Mouse (Mus musculus): ENCODE measurements around the gene U2af2.
"Not testable (repeated sequence)": the region's sequence is repeated elsewhere in the genome, so short reads cannot be mapped to it uniquely, and the experiment has no call there.

Gene U2af2

DNA sequence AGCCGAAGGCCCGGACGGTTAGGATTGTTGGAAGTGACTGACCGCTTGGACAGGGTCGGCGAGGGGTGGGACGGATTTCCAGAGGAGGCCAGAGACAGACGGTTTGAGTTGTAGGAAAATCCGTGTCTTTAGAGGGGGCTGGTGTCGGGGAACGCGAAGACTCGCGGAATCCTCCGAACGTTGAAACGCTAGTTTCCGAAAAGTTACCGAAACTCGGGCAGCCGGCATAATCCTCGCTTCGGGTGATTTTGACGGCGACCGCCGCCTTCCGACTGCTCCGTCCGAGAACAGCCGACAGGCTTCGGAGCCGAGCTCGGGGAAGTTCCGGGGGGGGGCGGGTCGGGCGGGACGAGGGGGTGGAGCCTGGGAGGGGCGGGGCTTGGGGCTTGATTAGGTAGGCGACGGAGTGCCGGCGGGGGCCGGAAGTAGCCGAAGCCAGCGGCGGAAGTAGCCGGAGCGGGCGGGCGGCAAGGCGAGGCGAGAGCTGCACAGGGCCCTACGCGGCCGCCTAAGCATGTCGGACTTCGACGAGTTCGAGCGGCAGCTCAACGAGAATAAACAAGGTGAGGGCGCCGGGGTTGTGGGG, at the start of gene U2af2:
Gene U2af2 (plus strand): TSS at position 370 of the 586 bp plus-strand sequence.
- DNase-seq (ENCODE audit: low spot score in 2 of 2) = peak; percentile 90 to 98

GRCm38 (mm10) chr7:5012681-5013513, 49.0 kb upstream of the U2af2 start:
- no peak for DNase-seq (ENCODE audit: low spot score in 2 of 2)

- DNase-seq (ENCODE audit: low spot score in 2 of 2) = peak; percentile 97
Observed at GRCm38 (mm10) chr7:5014251-5015117, 47.5 kb upstream of the U2af2 start, which contains the start of the genes Zfp524 and Fiz1. TSS of gene Zfp524 (plus strand) at chr7:5014415. TSS of gene Fiz1 (minus strand) at chr7:5014697.

DNA sequence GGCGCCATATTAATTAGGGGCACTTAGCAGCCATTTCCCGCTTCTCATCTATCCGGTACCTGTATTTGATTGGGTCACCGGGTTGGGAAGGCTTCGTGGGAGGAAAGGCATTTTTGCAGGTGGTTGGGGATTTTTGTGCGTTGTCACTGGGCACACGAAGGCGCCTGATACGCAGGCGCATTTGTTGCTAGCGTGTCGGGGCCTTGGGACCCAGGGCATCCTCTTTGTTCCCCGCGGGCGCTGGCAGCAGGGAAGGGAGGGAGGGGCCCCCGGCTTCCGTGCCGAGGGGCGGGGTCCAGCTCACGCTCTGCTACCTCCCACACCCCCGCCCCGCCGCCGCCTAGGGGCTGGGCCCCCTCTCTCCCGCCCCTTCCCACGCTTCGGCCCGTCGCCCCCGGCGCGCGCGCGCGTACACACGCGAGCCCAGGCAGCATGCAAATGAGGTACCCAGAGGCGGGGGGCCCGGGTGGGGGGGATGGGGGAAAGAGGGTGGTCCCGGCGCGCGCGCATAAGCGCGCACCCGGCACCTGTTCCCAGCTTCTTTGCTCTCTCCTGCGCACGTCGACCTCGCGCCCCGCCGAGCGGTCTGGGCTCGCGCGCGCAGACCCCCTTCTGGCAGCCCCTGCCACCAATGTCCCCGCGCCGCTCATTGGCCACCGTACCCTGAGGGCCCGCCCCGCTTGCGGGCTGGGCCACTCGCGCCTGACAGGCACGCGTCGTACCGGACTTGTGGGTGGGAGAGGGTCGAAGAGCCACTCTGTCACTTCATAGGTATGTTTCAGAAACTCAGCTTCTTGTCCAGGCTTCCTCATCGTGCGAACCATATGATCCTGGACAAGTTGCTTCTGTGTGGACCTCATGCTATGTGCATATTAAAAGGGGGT, 46.6 kb upstream of the U2af2 start, which contains the start of gene Gm44973:
Gene Gm44973 (plus strand): TSS at position 379 of the 884 bp plus-strand sequence.
- peak; percentile 86 to 92 for DNase-seq (ENCODE audit: low spot score in 2 of 2)

- no peak for DNase-seq (ENCODE audit: low spot score in 2 of 2)
Observed at GRCm38 (mm10) chr7:5016057-5016456, 45.9 kb upstream of the U2af2 start.

DNA sequence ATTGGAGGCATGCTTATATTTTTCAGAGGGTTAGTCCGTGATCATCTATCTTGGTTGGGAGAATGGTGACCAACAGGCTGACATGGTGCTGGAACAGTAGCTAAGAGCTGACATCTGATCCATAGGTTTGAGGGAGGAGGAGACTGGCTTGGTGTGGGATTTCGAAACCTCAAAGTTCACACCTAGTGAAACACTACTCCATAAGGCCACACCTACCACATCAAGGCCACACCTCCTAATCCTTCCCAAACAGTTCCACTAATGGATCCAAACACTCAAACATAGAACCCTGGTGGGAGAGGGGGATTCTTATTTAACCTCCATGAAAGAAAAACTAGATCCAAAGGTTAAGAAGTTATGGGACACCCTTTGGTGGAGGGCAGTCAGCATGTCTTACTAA, 45.0 kb upstream of the U2af2 start:
- no peak for DNase-seq (ENCODE audit: low spot score in 2 of 2)

DNA sequence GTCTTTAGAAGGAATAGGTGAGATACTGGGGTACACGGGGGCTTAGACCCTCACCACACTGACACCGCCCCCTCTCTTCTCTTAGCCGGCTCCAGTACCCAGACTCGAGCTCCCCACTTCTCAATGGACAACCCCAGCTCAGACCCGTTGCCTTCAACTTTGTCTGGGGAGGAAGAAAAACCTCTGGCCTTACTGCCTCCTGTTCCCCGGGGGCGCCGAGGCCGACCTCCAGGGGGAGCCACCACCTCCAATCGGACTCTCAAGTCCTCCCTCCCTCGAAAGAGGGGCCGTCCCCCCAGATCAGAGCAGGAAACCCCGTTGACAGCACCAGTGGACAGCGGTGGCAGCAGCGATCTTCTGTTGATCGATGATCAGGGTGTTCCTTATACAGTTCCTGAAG, 44.6 kb upstream of the U2af2 start:
- DNase-seq (ENCODE audit: low spot score in 2 of 2) = peak in 1 of 2 experiments; percentile 55

GRCm38 (mm10) chr7:5017931-5018330, 44.0 kb upstream of the U2af2 start:
- no peak for DNase-seq (ENCODE audit: low spot score in 2 of 2)

DNA sequence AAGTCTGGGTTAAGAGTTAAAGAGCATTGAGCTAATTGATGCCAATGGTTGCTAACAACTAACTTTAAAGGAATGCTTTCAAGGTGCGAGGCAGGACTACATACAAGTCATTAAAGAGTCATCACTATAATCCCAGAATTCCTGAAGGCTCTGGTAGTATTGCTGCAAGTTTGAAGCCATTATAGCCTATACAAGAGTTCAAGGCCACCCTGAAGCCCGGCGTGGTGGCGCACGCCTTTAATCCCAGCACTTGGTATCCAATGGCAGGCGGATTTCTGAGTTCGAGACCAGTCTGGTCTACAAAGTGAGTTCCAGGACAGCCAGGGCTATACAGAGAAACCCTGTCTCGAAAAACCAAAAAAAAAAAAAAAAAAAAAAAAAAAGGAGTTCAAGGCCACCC, 42.4 kb upstream of the U2af2 start:
- DNase-seq (ENCODE audit: low spot score in 2 of 2) = not testable (repeated sequence)

DNA sequence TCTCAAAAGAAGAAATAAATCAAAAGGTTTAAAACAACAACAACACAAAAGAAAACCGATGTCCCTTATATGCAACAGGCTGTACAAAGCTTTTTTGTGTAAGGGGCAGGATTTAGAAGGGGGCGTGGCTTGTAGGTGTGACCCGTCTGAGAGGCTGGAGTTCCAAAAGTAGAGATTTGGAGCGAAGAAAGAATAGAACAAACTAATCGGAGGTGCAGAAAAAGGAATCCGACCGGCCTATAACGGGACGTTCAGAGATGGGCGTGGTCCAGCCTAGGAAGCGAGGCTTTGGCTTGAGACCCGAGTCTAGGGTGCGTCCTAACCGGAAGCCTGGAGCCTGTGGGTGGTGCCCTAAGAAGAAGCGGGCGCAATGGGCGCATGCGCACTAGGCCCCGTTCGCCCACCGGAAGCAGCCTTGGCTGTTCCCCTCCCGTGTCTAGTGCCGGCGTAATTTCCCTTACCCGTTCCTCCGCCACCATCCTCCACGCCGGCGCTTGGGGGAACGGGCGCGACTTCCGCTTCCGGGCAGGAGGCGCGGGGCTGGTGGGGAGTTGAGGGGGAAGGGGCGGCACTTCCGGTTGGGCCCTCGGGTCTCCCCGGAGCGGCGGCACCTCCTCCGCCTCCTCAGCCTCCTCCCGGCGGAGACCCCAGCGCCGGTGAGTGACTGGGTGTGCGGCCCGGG, 41.8 kb upstream of the U2af2 start, which contains the start of the genes Zfp865 and Ccdc106:
Gene Zfp865 (plus strand): TSS at position 377 of the 682 bp plus-strand sequence.
Gene Ccdc106 (plus strand): TSS at position 554 of the 682 bp plus-strand sequence.
- peak; percentile 96 to 97 for DNase-seq (ENCODE audit: low spot score in 2 of 2)

DNA sequence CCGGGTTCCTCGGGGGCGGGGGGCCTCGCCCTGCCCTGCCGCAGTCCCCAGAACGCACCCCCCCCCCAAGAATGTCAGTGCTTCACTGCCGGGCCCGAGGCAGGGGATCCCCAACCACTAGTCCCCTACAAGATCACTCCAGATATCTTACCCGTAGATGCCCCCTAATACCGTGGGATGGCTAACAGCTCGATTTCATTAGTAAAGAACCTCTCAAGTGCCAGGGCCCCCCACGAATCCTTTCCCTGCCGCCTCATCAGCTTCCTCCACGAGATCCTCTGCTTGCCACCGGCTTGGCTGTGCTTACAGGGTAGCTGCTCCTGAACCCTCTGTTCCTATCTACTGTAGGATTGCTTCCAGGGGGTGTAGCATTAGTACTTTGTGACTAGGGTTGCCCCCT, 41.3 kb upstream of the U2af2 start:
- DNase-seq (ENCODE audit: low spot score in 2 of 2) = peak in 1 of 2 experiments; percentile 51

DNA sequence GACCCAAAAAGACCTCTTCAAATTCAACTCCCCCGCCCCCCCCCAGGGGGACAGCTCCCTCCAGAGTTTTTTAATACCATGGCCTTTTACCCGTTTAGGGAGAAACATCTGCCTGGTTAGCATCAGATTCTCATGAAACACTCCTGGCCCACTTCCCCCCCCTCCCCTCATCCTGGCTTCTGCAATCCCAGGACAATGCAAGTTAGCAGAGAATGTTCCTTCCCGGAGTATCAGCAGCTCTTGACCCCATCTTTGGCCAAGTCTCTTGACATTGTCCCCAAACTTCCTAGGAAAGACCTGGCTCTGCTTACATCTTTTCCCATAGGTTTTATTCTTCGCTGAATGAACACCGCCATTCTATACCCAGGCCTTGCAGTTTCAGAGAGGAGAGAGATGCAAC, 40.7 kb upstream of the U2af2 start:
- DNase-seq (ENCODE audit: low spot score in 2 of 2) = no peak

DNA sequence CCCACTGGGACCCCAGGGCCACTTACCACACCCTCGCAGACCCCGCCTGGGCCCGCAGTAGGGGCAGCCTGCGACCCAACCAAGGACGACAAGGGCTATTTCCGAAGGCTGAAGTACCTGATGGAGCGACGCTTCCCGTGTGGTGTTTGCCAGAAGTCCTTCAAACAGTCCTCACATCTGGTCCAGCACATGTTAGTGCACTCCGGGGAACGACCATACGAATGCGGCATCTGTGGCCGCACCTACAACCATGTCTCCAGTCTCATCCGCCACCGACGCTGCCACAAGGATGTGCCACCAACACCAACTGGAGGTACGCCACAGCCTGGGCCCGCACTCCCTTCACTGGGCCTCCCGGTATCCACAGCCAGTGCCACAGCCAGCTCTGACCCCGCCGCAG, 32.4 kb upstream of the U2af2 start:
- no peak for DNase-seq (ENCODE audit: low spot score in 2 of 2)

DNA sequence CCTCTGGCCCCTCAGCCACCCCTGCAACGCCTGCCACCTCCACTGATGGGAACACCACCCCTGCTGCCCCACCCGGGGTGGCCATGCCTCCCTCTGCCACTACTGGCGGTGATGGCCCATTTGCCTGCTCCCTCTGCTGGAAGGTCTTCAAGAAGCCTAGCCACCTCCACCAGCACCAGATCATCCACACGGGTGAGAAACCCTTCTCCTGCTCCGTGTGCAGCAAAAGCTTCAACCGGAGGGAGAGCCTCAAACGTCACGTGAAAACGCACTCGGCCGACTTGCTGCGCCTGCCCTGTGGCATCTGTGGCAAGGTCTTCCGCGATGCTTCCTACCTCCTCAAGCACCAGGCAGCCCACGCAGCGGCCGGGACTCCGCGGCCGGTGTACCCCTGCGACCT, 32.0 kb upstream of the U2af2 start:
- DNase-seq (ENCODE audit: low spot score in 2 of 2) = no peak

DNA sequence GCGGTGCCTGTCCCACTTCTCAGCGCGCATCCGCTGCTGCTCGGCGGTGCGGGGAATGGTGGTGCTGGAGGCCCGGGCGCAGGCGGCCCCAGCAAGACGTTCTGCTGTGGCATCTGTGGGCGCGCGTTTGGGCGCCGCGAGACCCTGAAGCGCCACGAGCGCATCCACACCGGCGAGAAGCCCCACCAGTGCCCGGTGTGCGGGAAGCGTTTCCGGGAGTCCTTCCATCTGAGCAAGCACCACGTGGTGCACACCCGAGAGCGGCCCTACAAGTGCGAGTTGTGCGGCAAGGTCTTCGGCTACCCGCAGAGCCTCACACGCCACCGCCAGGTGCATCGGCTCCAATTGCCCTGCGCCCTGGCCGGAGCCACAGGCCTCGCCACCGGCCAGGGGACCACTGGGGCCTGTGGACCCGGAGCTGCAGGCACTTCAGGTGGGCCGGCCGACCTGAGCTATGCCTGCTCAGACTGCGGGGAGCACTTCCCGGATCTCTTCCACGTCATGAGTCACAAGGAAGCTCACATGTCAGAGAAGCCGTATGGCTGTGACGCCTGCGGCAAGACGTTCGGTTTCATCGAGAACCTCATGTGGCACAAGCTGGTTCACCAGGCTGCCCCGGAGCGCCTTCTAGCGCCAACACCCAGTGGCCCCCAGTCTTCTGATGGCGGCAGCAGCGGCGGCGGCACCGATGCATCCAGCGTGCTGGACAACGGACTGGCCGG, 31.2 kb upstream of the U2af2 start:
- DNase-seq (ENCODE audit: low spot score in 2 of 2) = no peak

GRCm38 (mm10) chr7:5031496-5031895, 30.4 kb upstream of the U2af2 start:
- DNase-seq (ENCODE audit: low spot score in 2 of 2) = no peak

- DNase-seq (ENCODE audit: low spot score in 2 of 2) = no peak
Observed at GRCm38 (mm10) chr7:5033818-5034217, 28.1 kb upstream of the U2af2 start, which contains the start of gene 4632433K11Rik. TSS of gene 4632433K11Rik (plus strand) at chr7:5034118.

DNA sequence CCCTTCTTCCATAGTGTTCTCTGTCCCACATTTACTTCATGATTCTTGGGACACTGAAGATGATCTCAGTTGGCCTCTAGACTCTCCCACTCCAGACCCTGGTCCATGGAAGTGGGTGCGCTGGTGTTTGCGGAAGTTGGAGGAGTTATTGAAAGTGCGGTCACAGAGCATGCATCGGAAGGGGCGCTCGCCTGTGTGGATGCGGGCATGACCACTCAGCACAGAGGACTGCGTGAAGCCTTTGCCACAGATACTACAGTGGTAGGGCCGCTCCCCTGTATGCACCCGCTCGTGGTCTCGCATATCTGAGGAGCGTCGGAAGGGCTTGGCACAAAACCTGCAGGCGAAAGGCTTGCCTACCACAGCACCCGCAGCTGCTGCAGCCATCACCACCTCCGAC, 26.3 kb upstream of the U2af2 start:
- DNase-seq (ENCODE audit: low spot score in 2 of 2) = no peak

DNA sequence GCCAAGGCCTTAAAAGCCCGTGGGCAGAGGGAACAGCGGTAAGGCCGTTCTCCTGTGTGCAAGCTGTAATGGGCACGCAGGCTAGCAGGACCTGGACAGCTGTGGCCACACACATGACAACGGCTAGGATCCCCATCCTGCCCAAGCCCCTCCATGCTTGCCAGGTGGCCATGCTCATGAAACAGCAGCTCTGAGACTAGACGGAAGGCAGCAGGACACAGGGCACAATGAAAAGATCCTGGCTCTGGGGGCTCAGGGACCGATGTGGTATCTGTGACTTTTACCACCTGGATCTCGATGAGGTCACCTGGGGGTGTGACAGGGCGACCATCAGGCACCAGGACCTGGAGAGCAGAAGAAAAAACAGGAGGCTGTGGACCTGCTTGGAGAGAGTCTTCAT, 25.8 kb upstream of the U2af2 start:
- DNase-seq (ENCODE audit: low spot score in 2 of 2) = no peak

- no peak for DNase-seq (ENCODE audit: low spot score in 2 of 2)
Observed at GRCm38 (mm10) chr7:5037026-5037425, 24.9 kb upstream of the U2af2 start.
